Comparison of ENCODE assay signal across 29 mouse cellular contexts in genomic region chr11:40252399-40252798, GRCm38 (mm10).
"Had no signal": no experiment of that assay in that cellular context is flagged by ENCODE, and none has a peak within 500 bp of the region (broad histone marks: within the 10 kb centered on the region; RNA-seq: fewer than 3 reads in every experiment).

No protein-coding gene starts in this region.

- DNase-seq: liver; liver, embryonic 13.5 days; liver, postnatal 0 days; lung, adult 18-20 months; lung, adult 2 months; lung, embryonic 14.5 days; lung, postnatal 10 days; lung, postnatal 14 days; lung, postnatal 36 days; lung, postnatal 4 days; midbrain, embryonic 14.5 days had no signal

- H3K9me3 ChIP-seq: limb, embryonic 10.5 days; limb, embryonic 12.5 days; limb, embryonic 13.5 days; limb, embryonic 15.5 days; liver, embryonic 12.5 days; liver, embryonic 13.5 days; liver, embryonic 15.5 days; lung, embryonic 15.5 days; midbrain, embryonic 10.5 days; midbrain, embryonic 12.5 days; midbrain, embryonic 13.5 days; midbrain, embryonic 15.5 days; neural tube, embryonic 12.5 days had no signal

- H3K4me1 ChIP-seq: limb, embryonic 12.5 days; limb, embryonic 13.5 days; limb, embryonic 15.5 days; liver, embryonic 12.5 days; liver, embryonic 13.5 days; liver, embryonic 15.5 days; lung, embryonic 15.5 days; megakaryocyte, embryonic 14.5 days; midbrain, embryonic 10.5 days; midbrain, embryonic 12.5 days; midbrain, embryonic 13.5 days; midbrain, embryonic 15.5 days; neural tube, embryonic 12.5 days had no signal

- H3K4me2 ChIP-seq: limb, embryonic 12.5 days; limb, embryonic 13.5 days; limb, embryonic 15.5 days; liver, embryonic 11.5 days; liver, embryonic 12.5 days; liver, embryonic 13.5 days; liver, embryonic 15.5 days; lung, embryonic 14.5 days; lung, embryonic 15.5 days; midbrain, embryonic 11.5 days; midbrain, embryonic 12.5 days; midbrain, embryonic 13.5 days; midbrain, embryonic 15.5 days; neural tube, embryonic 12.5 days had no signal

- H3K4me3 ChIP-seq: limb, embryonic 10.5 days; limb, embryonic 12.5 days; limb, embryonic 13.5 days; limb, embryonic 15.5 days; liver, embryonic 12.5 days; liver, embryonic 13.5 days; liver, embryonic 15.5 days; lung, embryonic 15.5 days; megakaryocyte, embryonic 14.5 days; midbrain, embryonic 10.5 days; midbrain, embryonic 12.5 days; midbrain, embryonic 13.5 days; midbrain, embryonic 15.5 days; myocyte; neural tube, embryonic 12.5 days had no signal

- H3K27me3 ChIP-seq: limb, embryonic 12.5 days; limb, embryonic 13.5 days; limb, embryonic 15.5 days; liver, embryonic 12.5 days; liver, embryonic 13.5 days; liver, embryonic 15.5 days; lung, embryonic 15.5 days; megakaryocyte, embryonic 14.5 days; midbrain, embryonic 12.5 days; midbrain, embryonic 13.5 days; midbrain, embryonic 15.5 days; neural tube, embryonic 12.5 days had no signal

- H3K9ac ChIP-seq: limb, embryonic 12.5 days; limb, embryonic 13.5 days; limb, embryonic 15.5 days; liver, embryonic 12.5 days; liver, embryonic 13.5 days; liver, embryonic 14.5 days; liver, embryonic 15.5 days; liver, postnatal 0 days; lung, embryonic 14.5 days; lung, embryonic 15.5 days; midbrain, embryonic 12.5 days; midbrain, embryonic 13.5 days; midbrain, embryonic 15.5 days; neural tube, embryonic 12.5 days had no signal

- H3K27ac ChIP-seq: limb, embryonic 10.5 days; limb, embryonic 12.5 days; limb, embryonic 13.5 days; limb, embryonic 15.5 days; liver, embryonic 12.5 days; liver, embryonic 13.5 days; liver, embryonic 14.5 days; liver, embryonic 15.5 days; lung, embryonic 15.5 days; macrophage; midbrain, embryonic 10.5 days; midbrain, embryonic 12.5 days; midbrain, embryonic 13.5 days; midbrain, embryonic 15.5 days; neural tube, embryonic 12.5 days had no signal

- H3K36me3 ChIP-seq: limb, embryonic 10.5 days; limb, embryonic 12.5 days; limb, embryonic 13.5 days; limb, embryonic 15.5 days; liver, embryonic 12.5 days; liver, embryonic 13.5 days; liver, embryonic 15.5 days; lung, embryonic 15.5 days; midbrain, embryonic 10.5 days; midbrain, embryonic 12.5 days; midbrain, embryonic 13.5 days; midbrain, embryonic 15.5 days; neural tube, embryonic 12.5 days had no signal
